Mouse (Mus musculus): Measurements from ENCODE around the gene Disp3.

DNA sequence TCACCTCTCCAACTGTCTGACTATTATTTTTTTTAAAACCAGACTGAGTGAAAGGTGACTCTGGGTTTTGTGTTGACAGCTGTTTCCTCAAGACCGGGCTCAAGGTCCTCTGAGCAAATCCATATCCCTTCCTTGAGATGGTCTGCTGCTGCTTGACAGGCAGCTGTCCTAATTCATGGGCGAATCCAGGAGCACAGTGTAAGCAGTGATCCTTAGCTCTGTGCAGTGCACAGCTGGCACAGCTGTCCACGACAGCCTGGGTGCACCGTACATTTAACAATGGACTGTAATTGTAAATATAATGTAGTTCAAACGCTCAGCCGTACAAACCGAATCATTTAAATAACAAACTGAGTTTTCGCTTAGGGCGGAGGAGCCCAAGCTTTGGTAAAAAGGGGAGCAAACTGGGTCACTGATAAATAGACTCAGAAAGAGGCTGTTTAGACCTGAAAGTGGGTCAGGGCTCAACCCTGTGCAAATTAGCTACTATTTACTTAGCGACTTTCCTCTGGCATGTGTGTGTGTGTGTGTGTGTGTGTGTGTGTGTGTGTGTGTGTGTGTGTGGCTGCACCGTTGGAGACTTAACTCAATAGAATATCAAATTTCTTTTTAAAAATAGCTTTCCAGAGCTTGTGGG, 72.4 kb downstream of the Disp3 start:
- TF ChIP-seq CTCF (IDR thresholded peaks at IDR 0.05; ENCODE audit: low read depth, low read length): no peak
- TF ChIP-seq POLR2A (IDR thresholded peaks at IDR 0.05; ENCODE audit: extremely low read depth, insufficient read depth, low read length): no peak
